Mouse (Mus musculus) E14TG2a.4 (cell line): ENCODE measurements around the gene Pigu.

Experiments
- CTCF ChIP-seq: conservative IDR thresholded peaks from 2 replicates; pipeline ENCODE4 v1.5.1; 2014; ENCODE audit warnings: low read length
- NANOG ChIP-seq: IDR thresholded peaks from 2 replicates; pipeline ENCODE4 v1.6.1; 2014; ENCODE audit warnings: borderline replicate concordance, low read length, mixed read lengths
- POU5F1 ChIP-seq: IDR thresholded peaks from 2 replicates; pipeline ENCODE4 v1.6.1; 2014; ENCODE audit warnings: low read length, borderline replicate concordance

DNA sequence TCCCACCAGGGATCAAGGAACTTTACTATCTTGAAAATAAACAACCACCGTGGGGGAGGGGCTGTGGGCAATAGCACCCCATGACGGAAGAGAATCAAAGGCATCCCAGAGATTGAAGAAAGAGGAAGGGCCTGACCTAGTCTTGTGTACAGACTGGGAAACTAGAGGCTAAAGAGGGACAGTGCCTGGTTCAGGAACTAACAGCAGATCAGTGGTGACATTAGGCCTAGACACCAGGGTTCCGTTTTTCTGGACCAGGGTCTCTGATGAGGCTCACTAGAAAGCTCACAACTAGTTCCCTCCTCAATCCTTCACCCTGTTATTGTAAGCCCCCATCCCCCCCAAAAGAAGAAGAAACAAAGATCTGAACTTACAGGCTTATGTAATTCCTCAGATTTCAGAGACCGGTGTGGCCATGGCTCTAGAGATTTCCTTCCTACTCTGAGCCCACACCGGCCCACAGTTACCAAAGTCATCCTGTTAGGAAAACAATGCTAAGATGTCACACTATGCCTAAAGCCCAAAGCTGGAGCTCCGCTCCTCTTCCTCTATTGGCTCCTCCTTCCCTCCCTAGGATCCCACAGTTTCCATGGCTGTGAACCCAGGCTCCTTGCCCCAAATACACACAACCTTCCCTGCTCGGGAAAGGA lies 10.5 kb upstream of the Pigu start:
- no peak for TF ChIP-seq CTCF
- TF ChIP-seq POU5F1 = no peak
- TF ChIP-seq NANOG = no peak
